Mouse (Mus musculus) CD4-positive, CD25-positive, alpha-beta regulatory T cell, adult 4 months (primary cell): Measurements from ENCODE around the gene Snx20. TPM values are rescaled to one million over a fixed set of nuclear protein-coding genes. Genes with fewer than 3 reads are reported as not detected.

Experiments
- ATAC-seq: one replicate; pipeline ENCODE4 v1.8.0; 2017
- polyA plus RNA-seq, 2 experiments: library from polyadenylated mRNA; unstranded; fragments of 100-300 nt; shearing (Covaris generic); gene quantifications; one replicate each; pipeline ENCODE4 v1.2.1; 2017

The Snx20 gene
- polyA plus RNA-seq, 2 experiments from 2014 or later = 15.0 to 16.8 TPM

GRCm38 (mm10) chr8:88604065-88605038 is 31.6 kb downstream of the Snx20 start:
- ATAC-seq = peak; percentile 74

GRCm38 (mm10) chr8:88603446-88603989 is 32.4 kb downstream of the Snx20 start:
- ATAC-seq = peak; percentile 74

GRCm38 (mm10) chr8:88599491-88599890 is 36.4 kb downstream of the Snx20 start:
- ATAC-seq = no peak

- no peak for ATAC-seq
Observed at GRCm38 (mm10) chr8:88598578-88598977, 37.4 kb downstream of the Snx20 start.

GRCm38 (mm10) chr8:88596042-88596441 is 39.9 kb downstream of the Snx20 start:
- ATAC-seq = no peak

- ATAC-seq = no peak
Observed at GRCm38 (mm10) chr8:88593947-88594346, 42.0 kb downstream of the Snx20 start.

- ATAC-seq = no peak
Observed at GRCm38 (mm10) chr8:88590226-88590625, 45.7 kb downstream of the Snx20 start.

- no peak for ATAC-seq
Observed at GRCm38 (mm10) chr8:88588205-88588889, 47.6 kb downstream of the Snx20 start.

GRCm38 (mm10) chr8:88583863-88584262 is 52.1 kb downstream of the Snx20 start:
- ATAC-seq = no peak

GRCm38 (mm10) chr8:88580785-88581184 is 55.1 kb downstream of the Snx20 start:
- no peak for ATAC-seq

- ATAC-seq = no peak
Observed at GRCm38 (mm10) chr8:88579668-88580330, 56.1 kb downstream of the Snx20 start.

GRCm38 (mm10) chr8:88579246-88579645 is 56.7 kb downstream of the Snx20 start:
- ATAC-seq = no peak

- ATAC-seq = no peak
Observed at GRCm38 (mm10) chr8:88578413-88579175, 57.3 kb downstream of the Snx20 start.

GRCm38 (mm10) chr8:88577666-88578065 is 58.3 kb downstream of the Snx20 start:
- no peak for ATAC-seq

Other genes with a start within 250 kb of the Snx20 start
- not detected for gene Nkd1, start 114.8 kb downstream of the Snx20 start, polyA plus RNA-seq
- 1 to 10 TPM in 1 of 2 experiments, under 1 TPM in 1; 0.83 to 2.4 TPM for gene Nod2, start 11.2 kb upstream of the Snx20 start, polyA plus RNA-seq
- gene Cyld, start 60.9 kb upstream of the Snx20 start, polyA plus RNA-seq = 100 to 1,000 TPM; 108 to 125 TPM